Mouse (Mus musculus) hindbrain, postnatal 0 days (tissue): ENCODE results near the gene Gdf11. TPM values are rescaled to one million over a fixed set of nuclear protein-coding genes. Genes with fewer than 3 reads are reported as not detected.

Experiments
- ATAC-seq: fragments of 200-750 bp; cut with Nextera tagmentation; 2 replicates; pipeline ENCODE4 v1.8.0; 2017; ENCODE audit warnings: mild to moderate bottlenecking, moderate TSS enrichment, moderate library complexity
- DNase-seq: peaks from one replicate; pipeline ENCODE4 v3.0.0-alpha.2; 2015; ENCODE audit warnings: low spot score
- H3K27ac ChIP-seq: fragments of 300-500 bp; sonication (generic); 2 replicates; pipeline ENCODE4 v1.5.1; 2014; ENCODE audit warnings: mild to moderate bottlenecking
- H3K27me3 ChIP-seq: fragments of 300-500 bp; sonication (generic); 2 replicates; pipeline ENCODE4 v1.6.1; 2014; ENCODE audit warnings: low read length, mixed read lengths; ENCODE audit not compliant: insufficient read depth
- H3K36me3 ChIP-seq: fragments of 300-500 bp; sonication (generic); 2 replicates; pipeline ENCODE4 v1.6.1; 2014; ENCODE audit warnings: low read length, mixed read lengths; ENCODE audit not compliant: insufficient read depth
- H3K4me1 ChIP-seq: fragments of 300-500 bp; sonication (generic); 2 replicates; pipeline ENCODE4 v1.6.1; 2014; ENCODE audit warnings: antibody characterized with exemption, low read length, mixed read lengths; ENCODE audit not compliant: insufficient read depth
- H3K4me2 ChIP-seq: fragments of 300-500 bp; sonication (generic); 2 replicates; pipeline ENCODE4 v1.6.1; 2014; ENCODE audit warnings: low read depth, mild to moderate bottlenecking, low read length, moderate library complexity, mixed read lengths
- H3K4me3 ChIP-seq: fragments of 300-500 bp; sonication (generic); 2 replicates; pipeline ENCODE4 v1.5.1; 2014; ENCODE audit warnings: low read length
- H3K9ac ChIP-seq: fragments of 300-500 bp; sonication (generic); replicated peaks from 2 replicates; pipeline ENCODE4 v1.6.1; 2014; ENCODE audit warnings: mild to moderate bottlenecking, low read length, moderate library complexity, mixed read lengths
- H3K9me3 ChIP-seq: fragments of 300-500 bp; sonication (generic); 2 replicates; pipeline ENCODE4 v1.6.1; 2016; ENCODE audit warnings: low read length, mixed read lengths
- CTCF ChIP-seq: IDR thresholded peaks from 2 replicates; pipeline ENCODE4 v1.5.1; 2016; ENCODE audit warnings: antibody characterized with exemption, control low read depth, low read depth
- WGBS: fragments of 180-500 bp; shearing (Covaris S2); extraction: QIAGEN DNeasy Blood & Tissue Kit; methylation state at CpG from one replicate; pipeline ENCODE4 v1.1.7; 2014; 5-methylcytosine and 5-hydroxymethylcytosine counted together
- polyA plus RNA-seq: library from polyadenylated mRNA; unstranded; fragments of >200 nt; fragmentation: Nextera tagmentation; extraction: Ambion mirVana; gene quantifications from 2 replicates; pipeline ENCODE4 v1.2.1, GENCODE M21; 2015
- total RNA-seq: library from RNA; depleted of rRNA; stranded (reverse); fragments of >200 nt; gene quantifications from 2 replicates; pipeline ENCODE4 v1.2.3, GENCODE M21; 2014

Gene Gdf11
- total and polyA plus RNA-seq, 2 experiments from 2014 or later: 6.7 to 18.8 TPM

DNA sequence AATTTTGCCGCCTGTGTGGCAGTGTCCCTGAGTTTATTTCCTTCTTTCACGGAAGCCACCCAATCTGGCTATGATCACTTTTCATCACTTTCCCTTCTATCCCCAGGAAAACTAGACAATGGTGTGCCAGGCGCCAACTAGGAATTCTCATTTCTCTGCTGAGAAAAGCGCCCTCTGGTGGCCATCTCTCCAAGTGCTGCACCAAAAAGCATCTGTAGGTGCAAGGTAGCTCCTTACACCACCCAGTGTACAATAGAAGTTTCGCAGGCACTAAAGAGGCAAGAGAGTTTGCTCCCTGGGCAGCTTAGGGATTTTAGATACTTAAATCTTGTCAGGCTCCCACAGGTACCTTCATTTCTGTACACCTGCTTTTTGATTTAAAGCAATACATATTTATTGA lies 21.7 kb upstream of the Gdf11 start:
- Histone ChIP-seq H3K9ac (no peak overlapping the region), H3K36me3 (no peaks in the 10 kb centered on the region; the same call in 1 of the 2 replicates), H3K27me3 (no peaks in the 10 kb centered on the region), H3K4me3 (no peak overlapping the region), H3K27ac (no peak overlapping the region), H3K9me3 (no peaks in the 10 kb centered on the region), H3K4me1 (no peaks in the 10 kb centered on the region), H3K4me2 (no peak overlapping the region)
- 6% methylated on average over 5 of the region's 5 CpGs for WGBS
- ATAC-seq: peak; percentile 24
- peak; percentile 98 for TF ChIP-seq CTCF
- peak; percentile 96 for DNase-seq

DNA sequence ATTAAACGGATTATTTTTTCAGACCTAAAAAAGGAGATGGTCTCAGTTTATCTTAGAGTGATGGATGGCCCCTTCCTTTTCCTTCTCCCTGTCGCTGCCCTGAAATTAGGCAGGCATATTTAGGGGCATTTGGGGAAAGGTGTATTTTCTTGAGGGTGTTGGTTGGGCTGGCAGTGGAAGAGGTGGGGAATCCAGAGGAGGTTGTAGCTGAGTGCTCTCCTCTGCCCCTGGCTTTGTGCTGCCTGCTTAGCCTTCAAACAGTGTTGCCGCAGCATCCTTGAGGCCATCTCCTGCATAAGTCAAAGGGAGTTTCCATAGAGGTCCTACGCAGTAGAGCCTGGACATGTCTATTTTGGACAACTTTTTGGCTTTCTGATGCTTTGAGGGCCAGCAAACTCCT lies 21.3 kb upstream of the Gdf11 start:
- 73% methylated on average over 4 of the region's 4 CpGs for WGBS
- ATAC-seq (no peak), DNase-seq (no peak)
- Histone ChIP-seq H3K27ac (no peak overlapping the region), H3K4me1 (no peaks in the 10 kb centered on the region), H3K9me3 (no peaks in the 10 kb centered on the region), H3K36me3 (no peaks in the 10 kb centered on the region; the same call in 1 of the 2 replicates), H3K27me3 (no peaks in the 10 kb centered on the region), H3K4me3 (no peak overlapping the region), H3K4me2 (no peak overlapping the region; the same call in 1 of the 2 replicates), H3K9ac (no peak overlapping the region)
- TF ChIP-seq CTCF: no peak

DNA sequence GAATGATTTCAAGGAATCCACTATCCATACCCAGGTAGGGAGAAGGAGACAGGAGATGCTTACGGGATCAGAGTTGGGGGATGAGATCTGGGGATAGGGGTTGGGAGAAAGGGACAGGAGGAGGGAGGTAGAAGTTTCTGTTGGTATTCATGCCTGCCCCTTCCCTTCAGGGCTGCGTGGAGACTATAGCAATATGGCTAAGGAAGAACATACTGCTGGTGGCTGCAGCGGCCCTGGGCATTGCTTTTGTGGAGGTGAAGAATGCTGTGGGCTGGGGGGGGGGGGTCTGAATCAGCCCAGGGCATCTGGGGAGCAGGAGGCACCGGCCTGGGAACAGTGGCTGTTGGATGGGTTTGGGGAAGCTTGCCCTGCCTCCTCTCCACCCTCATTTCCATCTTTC lies 20.8 kb upstream of the Gdf11 start:
- TF ChIP-seq CTCF: no peak
- no peaks in the 10 kb centered on the region for H3K4me1 ChIP-seq
- no peaks in the 10 kb centered on the region; the same call in 1 of the 2 replicates for H3K36me3 ChIP-seq
- H3K4me3 ChIP-seq: no peak overlapping the region
- WGBS: 74% methylated on average over 4 of the region's 4 CpGs
- DNase-seq: no peak
- H3K27ac ChIP-seq: no peak overlapping the region
- no peaks in the 10 kb centered on the region for H3K9me3 ChIP-seq
- ATAC-seq: no peak
- H3K27me3 ChIP-seq: no peaks in the 10 kb centered on the region
- H3K4me2 ChIP-seq: peak overlapping the region; percentile 63
- H3K9ac ChIP-seq: no peak overlapping the region

DNA sequence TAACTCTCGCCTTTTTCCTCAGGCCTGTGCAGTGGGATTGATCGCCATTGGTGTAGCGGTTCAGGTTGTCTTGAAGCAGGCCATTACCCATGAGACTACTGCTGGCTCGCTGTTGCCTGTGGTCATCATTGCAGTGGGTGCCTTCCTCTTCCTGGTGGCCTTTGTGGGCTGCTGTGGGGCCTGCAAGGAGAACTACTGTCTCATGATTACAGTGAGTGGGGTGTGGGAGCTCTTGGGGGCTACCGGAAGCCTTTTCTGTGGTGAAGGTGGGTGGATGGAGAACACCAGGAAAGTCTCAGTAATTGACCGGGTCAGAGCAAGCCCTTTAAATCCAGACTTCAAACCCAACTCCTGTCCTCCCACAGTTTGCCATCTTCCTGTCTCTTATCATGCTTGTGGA lies 19.9 kb upstream of the Gdf11 start:
- H3K4me3 ChIP-seq: peak overlapping the region; percentile 87
- no peak overlapping the region; the same call in 1 of the 2 replicates for H3K27ac ChIP-seq
- peak overlapping the region; percentile 63 for H3K4me2 ChIP-seq
- no peak overlapping the region for H3K9ac ChIP-seq
- H3K9me3 ChIP-seq: no peaks in the 10 kb centered on the region
- 76% methylated on average over 6 of the region's 6 CpGs for WGBS
- ATAC-seq: no peak
- TF ChIP-seq CTCF: no peak
- H3K4me1 ChIP-seq: no peaks in the 10 kb centered on the region
- H3K36me3 ChIP-seq: no peaks in the 10 kb centered on the region; the same call in 1 of the 2 replicates
- no peak for DNase-seq
- H3K27me3 ChIP-seq: no peaks in the 10 kb centered on the region

DNA sequence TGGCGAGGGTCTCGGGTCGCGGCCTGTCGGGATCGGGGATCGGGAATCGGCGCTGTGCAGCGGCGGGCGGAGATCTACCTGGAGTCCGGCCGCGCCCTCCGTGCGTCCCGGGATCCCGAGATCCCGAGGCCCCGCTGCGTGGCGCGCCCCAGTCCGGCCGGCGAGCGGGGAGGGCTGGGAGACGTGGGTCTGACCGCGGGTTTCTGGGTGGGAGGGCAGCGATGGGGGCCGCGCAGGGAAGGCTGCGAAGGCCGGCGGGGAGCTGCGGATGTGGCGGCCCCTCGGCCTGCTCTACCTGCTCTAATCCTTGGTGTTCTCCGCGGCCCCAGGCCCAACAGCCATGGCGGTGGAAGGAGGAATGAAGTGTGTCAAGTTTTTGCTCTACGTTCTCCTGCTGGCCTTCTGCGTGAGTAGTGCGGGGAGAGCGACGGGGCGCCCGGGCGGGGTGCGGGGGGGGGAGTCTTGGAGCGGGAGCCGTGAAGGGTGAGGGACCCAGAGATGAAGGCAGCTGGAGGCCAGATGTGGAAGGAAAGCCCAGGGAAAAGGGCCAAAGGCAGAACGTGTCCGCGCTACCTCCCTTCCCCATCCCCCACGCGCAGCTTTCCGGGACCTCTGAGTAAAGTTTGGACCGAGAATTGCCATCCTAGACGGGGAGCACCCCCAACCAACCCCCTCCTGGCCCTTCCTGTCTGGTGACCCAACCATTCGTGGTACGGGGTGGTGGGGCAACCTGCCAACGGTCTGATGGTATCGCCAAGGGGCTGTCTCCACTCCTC lies 18.7 kb upstream of the Gdf11 start:
- Histone ChIP-seq H3K9ac (peak overlapping the region; percentile 85), H3K36me3 (no peaks in the 10 kb centered on the region), H3K27ac (peak overlapping the region; percentile 93), H3K4me2 (peak overlapping the region; percentile 63), H3K27me3 (no peaks in the 10 kb centered on the region), H3K9me3 (no peaks in the 10 kb centered on the region), H3K4me1 (no peaks in the 10 kb centered on the region), H3K4me3 (peak overlapping the region; percentile 87)
- peak; percentile 83 for DNase-seq
- TF ChIP-seq CTCF: no peak
- 1% methylated on average over 58 of the region's 66 CpGs for WGBS
- peak; percentile 57 for ATAC-seq

DNA sequence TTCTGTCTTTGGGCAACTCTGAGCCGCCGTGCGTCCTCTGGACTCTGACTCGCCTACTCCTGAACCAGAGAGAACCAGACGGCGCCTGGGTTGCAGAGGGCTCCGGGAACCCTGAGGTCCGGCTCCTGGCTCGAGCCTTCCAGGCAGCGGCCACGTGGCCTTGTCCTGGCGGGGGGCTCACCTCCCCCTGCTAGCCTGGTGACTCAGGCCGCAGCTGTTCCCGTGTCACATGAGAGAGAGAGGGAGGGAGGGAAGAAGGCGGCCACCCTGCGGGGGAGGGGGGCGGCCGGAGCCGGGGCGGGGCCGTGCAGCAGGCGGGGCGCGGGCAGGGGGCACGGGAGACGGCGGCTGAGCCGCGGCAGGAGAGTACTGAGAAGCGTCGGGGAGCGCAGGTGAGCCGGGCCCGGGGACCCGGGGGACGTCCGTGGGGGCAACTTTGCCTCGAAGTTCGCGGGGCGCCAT lies 18.1 kb upstream of the Gdf11 start:
- TF ChIP-seq CTCF: no peak
- peak overlapping the region; percentile 87 for H3K4me3 ChIP-seq
- H3K9ac ChIP-seq: peak overlapping the region; percentile 85
- H3K36me3 ChIP-seq: no peaks in the 10 kb centered on the region
- peak overlapping the region; percentile 93 for H3K27ac ChIP-seq
- no peaks in the 10 kb centered on the region for H3K27me3 ChIP-seq
- no peaks in the 10 kb centered on the region for H3K4me1 ChIP-seq
- DNase-seq (peak; percentile 86), ATAC-seq (peak; percentile 80)
- H3K9me3 ChIP-seq: no peaks in the 10 kb centered on the region
- WGBS: 2% methylated on average over 33 of the region's 41 CpGs
- peak overlapping the region; percentile 63 for H3K4me2 ChIP-seq
